Mouse (Mus musculus): Measurements from ENCODE around the gene Reg3d. TPM values are rescaled to one million over a fixed set of nuclear protein-coding genes. Genes with fewer than 3 reads are reported as not detected.
"Not testable (repeated sequence)": the region's sequence is repeated elsewhere in the genome, so short reads cannot be mapped to it uniquely, and the experiment has no call there.

Reg3d gene
- total RNA-seq (2021), result not detected

GRCm38 (mm10) chr6:78378765-78379164, at the start of gene Reg3d:
TSS of gene Reg3d (minus strand) at chr6:78378865.
- intact Hi-C loops (cut with DNase I), result no loop called here
- DNase-seq (ENCODE audit: low spot score in 2 of 2), result no peak

- intact Hi-C loops (cut with DNase I), result no loop called here
- DNase-seq (ENCODE audit: low spot score in 2 of 2), result no peak
Measured at GRCm38 (mm10) chr6:78425497-78425896, 46.8 kb upstream of the Reg3d start.

- DNase-seq (ENCODE audit: low spot score in 2 of 2); intact Hi-C loops (cut with DNase I): not testable (repeated sequence)
Measured at GRCm38 (mm10) chr6:78422411-78422810, 43.7 kb upstream of the Reg3d start, which contains the start of gene Reg1. TSS of gene Reg1 (plus strand) at chr6:78422711.

GRCm38 (mm10) chr6:78395323-78395722, 16.7 kb upstream of the Reg3d start, which contains the start of gene Reg2:
TSS of gene Reg2 (plus strand) at chr6:78395623.
- intact Hi-C loops (cut with DNase I); DNase-seq (ENCODE audit: low spot score in 2 of 2): not testable (repeated sequence)

- intact Hi-C loops (cut with DNase I), result no loop called here
- DNase-seq (ENCODE audit: low spot score in 2 of 2), result no peak
Measured at GRCm38 (mm10) chr6:78385609-78386008, 6.9 kb upstream of the Reg3d start.

GRCm38 (mm10) chr6:78380409-78380808, 1.7 kb upstream of the Reg3d start, which contains the start of gene Reg3a:
TSS of gene Reg3a (plus strand) at chr6:78380709.
- intact Hi-C loops (cut with DNase I), result no loop called here
- DNase-seq (ENCODE audit: low spot score in 2 of 2), result no peak

GRCm38 (mm10) chr6:78370357-78370756, 8.3 kb downstream of the Reg3d start, which contains the start of gene Reg3b:
TSS of gene Reg3b (plus strand) at chr6:78370657.
- intact Hi-C loops (cut with DNase I), result no loop called here
- no peak for DNase-seq (ENCODE audit: low spot score in 2 of 2)

- no peak for DNase-seq (ENCODE audit: low spot score in 2 of 2)
- intact Hi-C loops (cut with DNase I), result no loop called here
Measured at GRCm38 (mm10) chr6:78361971-78362563, 16.6 kb downstream of the Reg3d start.

DNA sequence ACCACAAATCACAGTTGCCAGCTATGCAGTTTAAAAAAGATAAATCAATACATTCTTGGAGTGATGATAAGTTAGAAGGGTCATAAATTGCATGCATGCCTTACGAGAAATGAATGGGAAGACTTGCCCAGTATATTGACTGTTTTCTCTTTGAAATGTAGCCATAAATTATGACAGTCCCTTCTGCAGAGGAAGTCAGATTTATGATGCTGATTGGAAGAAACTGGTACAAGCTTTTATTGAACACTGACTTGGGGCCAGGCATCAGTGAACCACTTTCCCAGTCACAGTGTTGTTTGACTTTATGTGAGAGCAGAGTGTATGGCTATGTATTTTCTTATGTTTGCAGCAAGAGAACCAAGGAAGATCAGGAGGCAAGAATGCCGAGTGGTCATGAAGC, 37.0 kb downstream of the Reg3d start:
- intact Hi-C loops (cut with DNase I), result loop anchor here (2.0 kb wide), 1 partner anchor 479 kb away; no protein-coding TSS in a partner anchor
- no peak for DNase-seq (ENCODE audit: low spot score in 2 of 2)

- peak; percentile 41 to 83 for DNase-seq (ENCODE audit: low spot score in 2 of 2)
Measured at GRCm38 (mm10) chr6:78340296-78340695, 38.4 kb downstream of the Reg3d start.

GRCm38 (mm10) chr6:78331919-78332569, 46.6 kb downstream of the Reg3d start:
- DNase-seq (ENCODE audit: low spot score in 2 of 2), result peak; percentile 10 to 38

More at GRCm38 (mm10) chr6:78340296-78340695, 38.4 kb downstream of the Reg3d start:
- intact Hi-C loops (cut with DNase I), result loop anchor here (1.0 to 2.0 kb wide), 2 partner anchors 120 to 477 kb away; no protein-coding TSS in a partner anchor

GRCm38 (mm10) chr6:78329166-78329565, 49.5 kb downstream of the Reg3d start:
- no peak for DNase-seq (ENCODE audit: low spot score in 2 of 2)
- intact Hi-C loops (cut with DNase I), result loop anchor here (5.0 kb wide), 2 partner anchors 677 to 702 kb away; no protein-coding TSS in a partner anchor

More at GRCm38 (mm10) chr6:78331919-78332569, 46.6 kb downstream of the Reg3d start:
- intact Hi-C loops (cut with DNase I), result loop anchor here (1.0 kb wide), 1 partner anchor 181 kb away; no protein-coding TSS in a partner anchor

DNA sequence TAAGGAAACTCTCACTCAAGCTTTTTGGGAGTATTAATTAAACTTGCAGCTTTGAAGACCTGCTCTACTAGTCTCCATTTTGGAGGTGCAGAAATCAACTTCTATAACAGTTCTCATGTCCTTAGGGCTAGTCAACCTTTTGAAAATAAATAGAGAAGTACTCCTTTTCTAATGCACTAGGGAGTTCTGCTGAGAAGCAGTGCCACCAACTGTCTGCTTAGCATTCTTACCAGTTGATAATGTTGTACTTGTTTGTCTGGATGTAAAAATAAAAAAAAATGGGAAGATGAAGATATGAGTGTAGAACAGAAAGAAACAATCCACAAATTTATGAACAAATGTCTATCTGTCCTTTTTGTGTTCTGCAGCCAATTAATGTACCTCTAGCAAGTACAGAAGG, 50.9 kb downstream of the Reg3d start:
- peak; percentile 24 to 42 for DNase-seq (ENCODE audit: low spot score in 2 of 2)

More for the DNA sequence above, 50.9 kb downstream of the Reg3d start:
- intact Hi-C loops (cut with DNase I), result loop anchor here (5.0 kb wide), 2 partner anchors 675 to 700 kb away; no protein-coding TSS in a partner anchor

Other genes with a start within 250 kb of the Reg3d start
- gene Reg3b, start 8.2 kb downstream of the Reg3d start, total RNA-seq (2021), result not detected
- gene Reg3a, start 1.8 kb upstream of the Reg3d start, total RNA-seq (2021), result not detected
- not detected for gene Reg2, start 16.8 kb upstream of the Reg3d start, total RNA-seq (2021)
- gene Reg1, start 43.8 kb upstream of the Reg3d start, total RNA-seq (2021), result not detected
- gene Reg3g, start 90.0 kb upstream of the Reg3d start, total RNA-seq (2021), result not detected